Mouse (Mus musculus): ENCODE results near the gene Entpd1.

The Entpd1 gene

GRCm38 (mm10) chr19:40630096-40630495, 17.9 kb downstream of the Entpd1 start:
- no peak for DNase-seq

GRCm38 (mm10) chr19:40630606-40631005, 18.4 kb downstream of the Entpd1 start:
- DNase-seq = no peak

- DNase-seq = no peak
These were observed 20.0 kb downstream of the Entpd1 start for GRCm38 (mm10) chr19:40632193-40632592.

GRCm38 (mm10) chr19:40632668-40633067, 20.5 kb downstream of the Entpd1 start:
- peak; percentile 14 for DNase-seq

GRCm38 (mm10) chr19:40633144-40633543, 21.0 kb downstream of the Entpd1 start:
- DNase-seq = no peak

GRCm38 (mm10) chr19:40637091-40637490, 24.9 kb downstream of the Entpd1 start:
- DNase-seq = no peak

- DNase-seq = no peak
These were observed 25.4 kb downstream of the Entpd1 start for GRCm38 (mm10) chr19:40637601-40638000.

GRCm38 (mm10) chr19:40638582-40638981, 26.4 kb downstream of the Entpd1 start:
- DNase-seq = no peak

- DNase-seq = no peak
These were observed 27.7 kb downstream of the Entpd1 start for GRCm38 (mm10) chr19:40639729-40640304.

- DNase-seq = no peak
These were observed 28.6 kb downstream of the Entpd1 start for GRCm38 (mm10) chr19:40640799-40641198.

- no peak for DNase-seq
These were observed 31.7 kb downstream of the Entpd1 start for GRCm38 (mm10) chr19:40643846-40644245.

GRCm38 (mm10) chr19:40646379-40646778, 34.2 kb downstream of the Entpd1 start:
- no peak for DNase-seq

- no peak for DNase-seq
These were observed 35.4 kb downstream of the Entpd1 start for GRCm38 (mm10) chr19:40647319-40648158.

- no peak for DNase-seq
These were observed 37.9 kb downstream of the Entpd1 start for GRCm38 (mm10) chr19:40650090-40650489.

GRCm38 (mm10) chr19:40656207-40656606, 44.0 kb downstream of the Entpd1 start:
- DNase-seq = no peak

- no peak for DNase-seq
These were observed 46.1 kb downstream of the Entpd1 start for GRCm38 (mm10) chr19:40658281-40658680.

- no peak for DNase-seq
These were observed 46.8 kb downstream of the Entpd1 start for GRCm38 (mm10) chr19:40658935-40659334.

GRCm38 (mm10) chr19:40659651-40660478, 47.7 kb downstream of the Entpd1 start:
- DNase-seq = no peak

- no peak for DNase-seq
These were observed 48.3 kb downstream of the Entpd1 start for GRCm38 (mm10) chr19:40660510-40660909.

GRCm38 (mm10) chr19:40661108-40661507, 48.9 kb downstream of the Entpd1 start:
- DNase-seq = no peak

GRCm38 (mm10) chr19:40661874-40662273, 49.7 kb downstream of the Entpd1 start:
- DNase-seq = no peak

GRCm38 (mm10) chr19:40662727-40663126, 50.6 kb downstream of the Entpd1 start:
- DNase-seq = no peak

- DNase-seq = no peak
These were observed 53.6 kb downstream of the Entpd1 start for GRCm38 (mm10) chr19:40665778-40666177.

GRCm38 (mm10) chr19:40667111-40667510, 54.9 kb downstream of the Entpd1 start:
- DNase-seq = no peak
